Mouse (Mus musculus) CD4-positive helper T cell, adult 2 months (primary cell): ENCODE measurements around the gene Gcnt7.
A peak's percentile ranks its signal among the peaks of the same experiment; 100 is the strongest.

Experiments used
- DNase-seq: peaks from one replicate; pipeline ENCODE4 v3.0.0-alpha.2; 2012; ENCODE audit warnings: low read depth, missing footprints, low spot score

The Gcnt7 gene

DNA sequence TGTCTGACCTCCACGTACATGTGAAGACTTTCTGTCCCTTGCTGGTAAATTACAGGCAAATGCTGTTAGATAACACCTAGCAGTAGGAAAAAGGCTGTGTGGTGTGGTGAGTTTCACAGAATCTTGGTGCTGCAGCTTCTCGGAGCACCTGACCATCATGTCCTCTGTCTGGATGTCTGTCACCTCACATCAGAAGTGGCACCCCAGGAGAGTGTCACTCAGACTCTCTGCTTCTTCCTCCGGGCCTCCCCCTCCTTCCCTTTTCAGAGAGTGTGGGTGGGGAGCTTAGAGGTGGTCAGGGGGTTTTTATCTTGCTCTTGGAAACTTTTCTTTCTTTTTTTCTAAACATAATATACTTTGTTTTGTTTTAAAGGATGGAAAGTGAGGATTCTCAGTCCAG lies 53.4 kb downstream of the Gcnt7 start:
- DNase-seq, result peak; percentile 61

GRCm38 (mm10) chr2:172404239-172404638 lies 54.2 kb downstream of the Gcnt7 start:
- DNase-seq, result no peak

GRCm38 (mm10) chr2:172401116-172401825 lies 57.1 kb downstream of the Gcnt7 start:
- peak; percentile 85 for DNase-seq
